Mouse (Mus musculus): ENCODE results near the gene Edc4.

Edc4 gene

GRCm38 (mm10) chr8:105874301-105874700 is 6.4 kb upstream of the Edc4 start:
- no peak for DNase-seq (ENCODE audit: low spot score in 2 of 2)

GRCm38 (mm10) chr8:105889756-105890465 is 9.2 kb downstream of the Edc4 start:
- no peak for DNase-seq (ENCODE audit: low spot score in 2 of 2)

GRCm38 (mm10) chr8:105890870-105891269 is 10.2 kb downstream of the Edc4 start:
- no peak for DNase-seq (ENCODE audit: low spot score in 2 of 2)

DNA sequence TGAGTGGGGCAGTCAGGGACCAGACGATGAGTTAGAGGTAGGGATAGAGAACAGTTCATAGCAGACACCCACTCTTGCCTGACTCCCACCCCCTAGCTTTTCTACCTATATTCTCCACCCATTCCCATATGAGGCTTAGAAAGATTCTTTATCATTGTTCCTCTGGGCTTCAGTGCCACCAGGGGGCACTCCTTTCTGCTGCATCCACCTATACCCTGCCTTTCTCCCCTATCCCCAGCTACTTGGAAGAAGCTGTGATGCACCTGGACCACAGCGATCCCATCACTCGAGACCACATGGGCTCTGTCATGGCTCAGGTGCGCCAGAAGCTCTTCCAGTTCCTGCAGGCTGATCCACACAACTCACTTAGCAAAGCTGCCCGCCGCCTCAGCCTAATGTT is 11.8 kb downstream of the Edc4 start:
- peak in 1 of 2 experiments; percentile 43 for DNase-seq (ENCODE audit: low spot score in 2 of 2)

GRCm38 (mm10) chr8:105893339-105893738 is 12.7 kb downstream of the Edc4 start, which contains the start of gene Nrn1l:
Nrn1l (plus strand) TSS chr8:105893567.
- DNase-seq (ENCODE audit: low spot score in 2 of 2) = peak in 1 of 2 experiments; percentile 42

DNA sequence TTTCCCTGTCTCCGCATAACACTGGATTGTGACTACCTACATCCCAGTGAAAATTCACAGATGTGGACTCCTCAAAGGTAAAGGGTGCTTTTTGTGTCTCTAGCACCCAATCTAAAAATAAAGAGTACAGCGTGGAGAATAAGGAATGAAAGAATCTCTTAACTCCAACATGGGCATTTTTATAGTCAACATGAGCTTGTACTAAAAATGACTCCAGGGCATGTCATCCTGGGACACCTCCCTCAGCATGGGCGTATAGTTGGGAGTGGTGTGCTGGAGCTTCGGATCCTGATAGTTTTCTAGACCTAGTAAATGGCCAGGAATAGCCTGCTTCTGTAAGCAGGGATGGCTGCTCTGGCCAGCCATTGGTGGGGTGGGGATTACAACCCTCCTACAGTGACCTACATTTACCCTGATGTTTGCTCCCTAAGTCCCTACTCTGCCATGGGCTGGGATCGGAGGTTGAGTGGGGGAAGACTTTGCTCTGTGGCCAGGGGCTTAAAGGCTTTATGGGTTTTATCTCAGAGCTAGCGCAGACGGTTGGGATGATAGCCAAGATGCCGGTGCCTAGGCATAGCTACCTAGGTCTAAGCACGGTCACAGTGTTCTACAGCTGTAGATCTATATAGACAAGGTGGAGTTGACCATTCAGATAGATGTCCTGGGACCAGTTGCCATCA is 17.3 kb downstream of the Edc4 start:
- DNase-seq (ENCODE audit: low spot score in 2 of 2) = no peak

GRCm38 (mm10) chr8:105900180-105900940 is 19.7 kb downstream of the Edc4 start, which contains the start of gene Pskh1:
Pskh1 (plus strand) TSS chr8:105900441.
- peak; percentile 93 to 94 for DNase-seq (ENCODE audit: low spot score in 2 of 2)

DNA sequence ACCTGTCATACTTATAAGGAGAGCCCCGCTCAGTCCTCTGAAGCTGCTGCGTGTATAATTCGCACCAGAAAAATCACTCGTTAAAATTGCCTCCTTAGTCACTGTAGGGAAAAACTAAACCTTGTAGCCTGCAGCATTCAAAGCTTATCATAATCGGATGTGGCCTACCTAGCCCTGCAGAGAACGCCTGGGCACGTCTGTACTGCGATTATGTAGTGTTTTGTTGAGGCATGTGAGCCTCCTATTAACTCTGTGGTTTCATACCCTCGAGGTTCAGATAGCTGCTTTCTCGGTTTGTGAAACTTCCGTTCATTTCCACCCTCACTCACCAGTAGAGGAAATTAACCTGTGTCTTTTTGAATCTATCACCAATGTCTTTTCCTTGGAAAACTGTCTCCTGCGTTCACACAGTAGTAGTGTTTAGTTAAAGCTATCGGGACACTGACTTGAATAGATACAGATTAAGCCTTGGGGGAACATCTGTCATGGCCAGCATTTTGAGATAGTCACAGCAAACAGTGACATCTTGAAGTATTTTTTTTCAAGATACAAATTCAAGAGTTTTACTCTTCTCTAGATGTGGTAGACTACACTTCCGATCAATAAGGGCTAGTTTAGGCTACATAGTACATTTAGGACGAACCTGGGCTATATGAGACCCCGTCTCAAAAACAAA is 20.4 kb downstream of the Edc4 start:
- peak in 1 of 2 experiments; percentile 39 for DNase-seq (ENCODE audit: low spot score in 2 of 2)

- no peak for DNase-seq (ENCODE audit: low spot score in 2 of 2)
These were observed 38.7 kb downstream of the Edc4 start for GRCm38 (mm10) chr8:105919390-105919789.

GRCm38 (mm10) chr8:105925123-105925522 is 44.4 kb downstream of the Edc4 start:
- no peak for DNase-seq (ENCODE audit: low spot score in 2 of 2)

- DNase-seq (ENCODE audit: low spot score in 2 of 2) = peak; percentile 93
These were observed 49.9 kb downstream of the Edc4 start for GRCm38 (mm10) chr8:105930602-105931001.

DNA sequence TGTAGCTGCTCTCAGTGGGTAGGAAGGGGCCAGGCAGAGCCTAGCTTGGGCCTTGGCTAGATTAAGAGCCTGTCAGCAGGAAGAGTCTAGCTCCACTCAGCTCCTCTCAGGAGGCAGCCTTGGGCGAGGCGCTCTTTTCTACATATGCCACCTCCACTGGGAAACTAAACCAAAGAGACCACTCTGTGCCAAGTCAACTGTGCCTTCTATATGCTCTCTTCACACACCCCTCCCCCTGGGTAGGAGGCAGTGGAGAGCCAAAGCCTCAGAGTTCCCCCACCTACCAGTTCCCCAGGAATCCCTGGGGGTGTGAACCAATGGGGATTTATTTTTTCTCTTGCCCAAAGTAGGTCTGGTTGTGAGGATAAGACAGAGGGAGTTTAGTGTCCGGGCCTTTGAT is 50.6 kb downstream of the Edc4 start:
- no peak for DNase-seq (ENCODE audit: low spot score in 2 of 2)

GRCm38 (mm10) chr8:105932525-105932924 is 51.8 kb downstream of the Edc4 start:
- DNase-seq (ENCODE audit: low spot score in 2 of 2) = no peak

GRCm38 (mm10) chr8:105933762-105934161 is 53.1 kb downstream of the Edc4 start, which contains the start of gene Ctrl:
Ctrl (minus strand) TSS chr8:105933862.
- no peak for DNase-seq (ENCODE audit: low spot score in 2 of 2)

- peak in 1 of 2 experiments; percentile 11 for DNase-seq (ENCODE audit: low spot score in 2 of 2)
These were observed 54.4 kb downstream of the Edc4 start for GRCm38 (mm10) chr8:105935105-105935504.

DNA sequence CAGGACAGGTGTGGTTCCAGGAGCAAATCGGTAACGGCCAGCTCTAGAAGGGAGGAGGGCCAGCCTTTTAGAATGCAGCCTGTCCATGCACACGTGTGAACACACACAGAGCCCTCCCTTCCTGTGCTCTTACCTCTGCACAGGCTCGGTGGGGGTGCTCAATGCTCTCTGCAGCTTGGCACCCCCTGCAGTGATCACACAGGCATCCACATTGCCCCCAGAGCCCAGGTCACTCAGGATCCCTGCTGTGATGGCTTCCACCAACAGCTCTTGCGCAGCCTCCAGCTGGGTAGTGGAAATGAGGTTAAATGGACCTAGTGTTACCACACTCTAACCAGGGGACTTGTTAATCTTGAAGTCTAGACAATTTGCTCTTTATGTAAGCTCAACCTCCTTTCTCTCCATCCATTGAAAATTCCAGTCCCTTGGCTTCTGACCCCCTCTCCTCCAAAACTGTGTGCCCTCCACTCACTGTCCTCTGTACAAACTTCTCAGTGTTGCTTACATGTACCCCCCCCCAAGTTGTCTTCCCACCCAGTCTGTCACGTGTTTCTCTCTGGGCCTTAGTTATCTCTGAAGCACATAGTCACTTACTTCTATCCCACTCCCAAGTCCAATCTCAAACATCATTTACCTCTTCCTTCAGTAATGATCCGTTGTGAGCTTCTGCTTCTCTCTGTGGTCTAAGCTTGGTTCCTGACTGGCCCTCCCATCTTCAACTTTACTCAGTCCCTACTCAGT is 55.4 kb downstream of the Edc4 start:
- DNase-seq (ENCODE audit: low spot score in 2 of 2) = no peak

- peak; percentile 70 to 87 for DNase-seq (ENCODE audit: low spot score in 2 of 2)
These were observed 56.3 kb downstream of the Edc4 start for GRCm38 (mm10) chr8:105936866-105937475.

- DNase-seq (ENCODE audit: low spot score in 2 of 2) = peak; percentile 54 to 57
These were observed 57.0 kb downstream of the Edc4 start for GRCm38 (mm10) chr8:105937496-105938305.

DNA sequence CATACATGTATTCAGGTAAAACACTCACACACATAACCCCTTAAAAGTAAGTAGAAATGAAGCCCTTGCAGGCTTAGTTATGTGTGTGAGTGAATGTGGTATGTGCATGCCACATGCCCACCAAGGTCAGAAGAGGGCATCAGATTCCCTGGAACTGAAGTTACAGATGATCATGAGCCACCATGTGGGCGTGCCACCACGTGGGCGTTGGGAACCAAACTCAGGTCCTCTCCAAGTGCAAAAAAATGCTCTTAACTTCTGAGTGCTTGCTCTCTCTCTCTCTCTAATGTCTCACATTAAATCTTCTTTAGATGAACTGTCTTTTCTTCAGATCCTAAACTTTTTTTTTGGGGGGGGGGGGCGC is 57.6 kb downstream of the Edc4 start, which contains the start of gene Psmb10:
TSS of gene Psmb10 (minus strand) at position 139 of the 364 bp plus-strand sequence.
- DNase-seq (ENCODE audit: low spot score in 2 of 2) = peak in 1 of 2 experiments; percentile 51

- no peak for DNase-seq (ENCODE audit: low spot score in 2 of 2)
These were observed 61.3 kb downstream of the Edc4 start for GRCm38 (mm10) chr8:105942026-105942425.

Measured in spleen, postnatal 10 days (tissue).